Mouse (Mus musculus): ENCODE results near the gene Moxd1.

Moxd1 gene

GRCm38 (mm10) chr10:24223449-24224143 is at the start of gene Moxd1:
TSS of gene Moxd1 (plus strand) at chr10:24223517.
- no peak for DNase-seq (ENCODE audit: low spot score)

- DNase-seq (ENCODE audit: low spot score), result no peak
Observed at GRCm38 (mm10) chr10:24190392-24190791, 32.9 kb upstream of the Moxd1 start.

GRCm38 (mm10) chr10:24191977-24192376 is 31.3 kb upstream of the Moxd1 start:
- DNase-seq (ENCODE audit: low spot score), result no peak

- no peak for DNase-seq (ENCODE audit: low spot score)
Observed at GRCm38 (mm10) chr10:24199303-24199702, 24.0 kb upstream of the Moxd1 start.

GRCm38 (mm10) chr10:24200099-24200498 is 23.2 kb upstream of the Moxd1 start:
- DNase-seq (ENCODE audit: low spot score), result no peak

GRCm38 (mm10) chr10:24210075-24210474 is 13.2 kb upstream of the Moxd1 start:
- no peak for DNase-seq (ENCODE audit: low spot score)

- no peak for DNase-seq (ENCODE audit: low spot score)
Observed at GRCm38 (mm10) chr10:24213297-24213696, 10.0 kb upstream of the Moxd1 start.

GRCm38 (mm10) chr10:24217558-24218268 is 5.6 kb upstream of the Moxd1 start:
- DNase-seq (ENCODE audit: low spot score), result no peak

GRCm38 (mm10) chr10:24220931-24221330 is 2.4 kb upstream of the Moxd1 start:
- DNase-seq (ENCODE audit: low spot score), result no peak

- no peak for DNase-seq (ENCODE audit: low spot score)
Observed at GRCm38 (mm10) chr10:24222911-24223310, 406 bp upstream of the Moxd1 start.

GRCm38 (mm10) chr10:24224591-24224990 is 1.3 kb downstream of the Moxd1 start:
- DNase-seq (ENCODE audit: low spot score), result no peak

GRCm38 (mm10) chr10:24228318-24229183 is 5.2 kb downstream of the Moxd1 start:
- DNase-seq (ENCODE audit: low spot score), result no peak

GRCm38 (mm10) chr10:24232281-24232680 is 9.0 kb downstream of the Moxd1 start:
- DNase-seq (ENCODE audit: low spot score), result no peak

- DNase-seq (ENCODE audit: low spot score), result peak; percentile 9
Observed at GRCm38 (mm10) chr10:24235426-24236283, 12.3 kb downstream of the Moxd1 start.

GRCm38 (mm10) chr10:24246815-24247214 is 23.5 kb downstream of the Moxd1 start:
- DNase-seq (ENCODE audit: low spot score), result no peak

- no peak for DNase-seq (ENCODE audit: low spot score)
Observed at GRCm38 (mm10) chr10:24248116-24248515, 24.8 kb downstream of the Moxd1 start.

- no peak for DNase-seq (ENCODE audit: low spot score)
Observed at GRCm38 (mm10) chr10:24251631-24252030, 28.3 kb downstream of the Moxd1 start.

GRCm38 (mm10) chr10:24258150-24258549 is 34.8 kb downstream of the Moxd1 start:
- no peak for DNase-seq (ENCODE audit: low spot score)

GRCm38 (mm10) chr10:24258885-24259284 is 35.6 kb downstream of the Moxd1 start:
- DNase-seq (ENCODE audit: low spot score), result no peak

GRCm38 (mm10) chr10:24259794-24260590 is 36.7 kb downstream of the Moxd1 start:
- DNase-seq (ENCODE audit: low spot score), result no peak

- no peak for DNase-seq (ENCODE audit: low spot score)
Observed at GRCm38 (mm10) chr10:24267520-24267919, 44.2 kb downstream of the Moxd1 start.

Data from left cerebral cortex, adult 11 months (tissue).